Mouse (Mus musculus): Measurements from ENCODE around the gene Pik3c2b. TPM values are rescaled to one million over a fixed set of nuclear protein-coding genes. Genes with fewer than 3 reads are reported as not detected.

Gene Pik3c2b
- polyA plus RNA-seq, 1 experiment from 2014 or later = 1.00 TPM

DNA sequence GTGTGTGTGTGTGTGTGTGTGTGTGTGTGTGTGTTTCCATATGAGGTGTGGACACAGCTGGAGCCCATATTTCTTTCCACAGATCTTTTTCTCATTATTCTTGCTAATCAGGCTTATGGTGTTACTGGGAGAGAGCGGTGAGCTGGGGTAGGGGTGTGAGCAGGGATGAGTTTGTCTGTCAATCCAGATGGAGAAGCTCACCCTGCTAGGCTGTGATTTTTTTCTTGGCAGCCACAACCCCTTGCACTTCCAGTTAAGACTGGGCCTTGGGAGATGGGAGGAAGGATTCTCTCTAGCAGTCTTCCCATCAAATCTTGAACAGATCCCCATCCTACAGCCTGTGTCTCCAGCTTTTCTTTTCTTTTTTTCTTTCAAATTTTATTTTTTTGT, 32.9 kb downstream of the Pik3c2b start:
- Histone ChIP-seq H3K9me3 (ENCODE audit: low read length) (no peaks in the 10 kb centered on the region), H3K27me3 (ENCODE audit: insufficient read depth, low read length) (no peaks in the 10 kb centered on the region), H3K4me1 (ENCODE audit: insufficient read depth) (peaks cover 19% of the 10 kb centered on the region), H3K9ac (replicated peaks) (no peak overlapping the region), H3K4me3 (ENCODE audit: low read depth, low read length) (no peak overlapping the region), H3K36me3 (replicated peaks; ENCODE audit: insufficient read depth, low read length) (no peaks in the 10 kb centered on the region), H3K4me2 (ENCODE audit: low read depth, low read length) (no peak overlapping the region), H3K27ac (ENCODE audit: low read depth) (no peak overlapping the region)
- 89% methylated on average over 1 of the region's 1 CpGs for WGBS (ENCODE audit: insufficient replicate concordance)
- no peak for ATAC-seq
- no peak for TF ChIP-seq CTCF (IDR thresholded peaks at IDR 0.05; ENCODE audit: low read depth)
- no peak for DNase-seq

DNA sequence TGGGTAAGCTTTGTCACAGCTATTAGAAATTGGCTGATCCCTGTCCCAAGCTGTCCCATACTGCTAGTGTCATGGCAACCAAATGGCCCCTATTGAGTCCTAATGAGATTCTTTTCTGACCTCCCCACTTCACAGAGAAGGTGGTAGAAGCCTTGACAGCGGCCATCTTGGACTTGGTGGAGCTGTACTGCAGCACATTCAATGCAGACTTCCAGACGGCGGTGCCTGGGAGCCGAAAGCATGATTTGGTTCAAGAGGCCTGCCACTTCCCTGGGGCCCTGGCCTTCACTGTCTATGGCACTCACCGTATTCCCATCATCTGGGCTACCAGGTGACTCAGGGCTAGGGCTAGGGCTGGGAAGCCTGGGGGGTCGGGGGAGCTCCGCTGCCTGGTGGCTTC, 34.0 kb downstream of the Pik3c2b start:
- Histone ChIP-seq H3K9me3 (ENCODE audit: low read length) (no peaks in the 10 kb centered on the region), H3K27me3 (ENCODE audit: insufficient read depth, low read length) (no peaks in the 10 kb centered on the region), H3K9ac (replicated peaks) (no peak overlapping the region), H3K4me2 (ENCODE audit: low read depth, low read length) (no peak overlapping the region), H3K36me3 (replicated peaks; ENCODE audit: insufficient read depth, low read length) (no peaks in the 10 kb centered on the region), H3K27ac (ENCODE audit: low read depth) (no peak overlapping the region), H3K4me3 (ENCODE audit: low read depth, low read length) (no peak overlapping the region), H3K4me1 (ENCODE audit: insufficient read depth) (peaks cover 27% of the 10 kb centered on the region)
- DNase-seq (no peak), ATAC-seq (no peak)
- no peak for TF ChIP-seq EP300 (IDR thresholded peaks at IDR 0.05; ENCODE audit: low read depth)
- TF ChIP-seq CTCF (IDR thresholded peaks at IDR 0.05; ENCODE audit: low read depth) = no peak
- WGBS (ENCODE audit: insufficient replicate concordance) = 88% methylated on average over 7 of the region's 7 CpGs

DNA sequence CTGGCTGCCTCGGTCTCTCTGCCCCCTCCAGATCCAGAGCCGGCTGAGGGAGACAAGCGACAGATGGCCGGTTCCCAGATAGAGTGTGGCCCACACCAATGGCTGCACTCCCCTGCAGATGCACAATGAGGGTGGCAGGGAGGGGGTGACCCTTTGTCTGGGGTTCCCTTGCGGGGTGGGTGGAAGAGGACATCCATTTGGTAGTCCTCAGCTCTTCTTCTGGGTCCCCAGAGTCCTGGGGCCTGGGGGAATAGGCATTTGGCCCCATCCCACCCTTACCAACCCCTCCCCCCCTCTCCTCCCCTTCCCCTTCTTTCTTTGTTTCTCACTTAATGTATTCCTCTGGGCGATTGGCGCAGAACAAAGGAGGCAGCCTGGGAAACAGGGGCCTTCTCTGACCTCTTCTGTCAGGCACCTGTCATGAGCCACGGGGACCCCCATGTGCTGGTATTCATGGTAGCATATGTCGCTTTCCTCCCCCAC, 34.7 kb downstream of the Pik3c2b start:
- ATAC-seq (no peak), DNase-seq (no peak)
- Histone ChIP-seq H3K4me1 (ENCODE audit: insufficient read depth) (peaks cover 34% of the 10 kb centered on the region), H3K4me3 (ENCODE audit: low read depth, low read length) (no peak overlapping the region), H3K27me3 (ENCODE audit: insufficient read depth, low read length) (no peaks in the 10 kb centered on the region), H3K9me3 (ENCODE audit: low read length) (no peaks in the 10 kb centered on the region), H3K27ac (ENCODE audit: low read depth) (no peak overlapping the region), H3K4me2 (ENCODE audit: low read depth, low read length) (no peak overlapping the region), H3K36me3 (replicated peaks; ENCODE audit: insufficient read depth, low read length) (no peaks in the 10 kb centered on the region), H3K9ac (replicated peaks) (no peak overlapping the region)
- no peak for TF ChIP-seq CTCF (IDR thresholded peaks at IDR 0.05; ENCODE audit: low read depth)
- WGBS (ENCODE audit: insufficient replicate concordance) = 68% methylated on average over 9 of the region's 9 CpGs

DNA sequence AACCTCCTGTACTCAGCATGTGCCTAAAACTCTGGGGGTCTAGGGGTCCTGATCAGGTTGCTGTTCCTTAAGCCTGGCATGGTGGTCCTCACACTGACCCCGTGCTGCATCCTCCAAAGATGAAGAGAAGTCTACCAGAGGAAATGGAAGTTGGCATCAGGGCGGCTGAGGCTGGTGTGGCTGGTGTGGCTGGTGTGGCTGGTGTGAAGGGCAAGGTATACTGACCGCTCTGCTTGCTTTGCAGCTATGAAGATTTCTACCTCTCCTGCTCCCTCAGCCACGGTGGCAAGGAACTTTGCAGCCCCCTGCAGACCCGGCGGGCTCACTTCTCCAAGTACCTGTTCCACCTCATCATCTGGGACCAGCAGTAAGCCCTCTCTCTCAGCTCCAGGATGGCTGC, 35.2 kb downstream of the Pik3c2b start:
- H3K9me3 ChIP-seq (ENCODE audit: low read length) = no peaks in the 10 kb centered on the region
- H3K27me3 ChIP-seq (ENCODE audit: insufficient read depth, low read length) = no peaks in the 10 kb centered on the region
- no peak for ATAC-seq
- peaks cover 35% of the 10 kb centered on the region for H3K4me1 ChIP-seq (ENCODE audit: insufficient read depth)
- no peak overlapping the region for H3K9ac ChIP-seq (replicated peaks)
- H3K4me2 ChIP-seq (ENCODE audit: low read depth, low read length) = no peak overlapping the region
- H3K4me3 ChIP-seq (ENCODE audit: low read depth, low read length) = no peak overlapping the region
- H3K27ac ChIP-seq (ENCODE audit: low read depth) = no peak overlapping the region
- no peak for TF ChIP-seq CTCF (IDR thresholded peaks at IDR 0.05; ENCODE audit: low read depth)
- no peak for TF ChIP-seq EP300 (IDR thresholded peaks at IDR 0.05; ENCODE audit: low read depth)
- no peak for DNase-seq
- no peaks in the 10 kb centered on the region for H3K36me3 ChIP-seq (replicated peaks; ENCODE audit: insufficient read depth, low read length)
- WGBS (ENCODE audit: insufficient replicate concordance) = 86% methylated on average over 6 of the region's 6 CpGs

DNA sequence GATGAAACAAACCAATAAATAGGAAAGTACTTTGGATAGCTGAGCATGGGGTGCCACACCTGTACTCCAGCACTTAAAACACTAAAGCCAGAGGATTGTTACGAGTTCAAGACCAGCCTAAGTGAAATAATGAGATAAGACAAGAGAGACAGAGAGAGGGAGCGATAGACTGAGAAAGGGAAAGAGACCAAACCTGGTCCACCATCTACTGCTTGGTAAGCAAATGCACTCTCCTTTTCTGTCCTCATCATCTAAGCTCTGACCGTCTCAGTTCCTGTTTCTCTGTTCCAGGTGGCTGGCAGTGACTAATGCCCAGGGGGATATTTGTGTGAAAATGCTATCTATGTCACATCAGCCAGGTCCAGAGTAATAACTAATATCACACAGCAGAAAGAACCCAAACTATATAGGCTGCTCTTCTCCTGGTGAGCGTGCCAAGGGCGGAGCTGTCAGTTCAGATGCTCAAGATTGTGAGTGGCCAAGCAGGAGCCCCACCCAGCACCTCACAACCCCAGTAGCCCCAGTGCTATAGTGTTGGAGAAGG, 37.6 kb downstream of the Pik3c2b start:
- no peaks in the 10 kb centered on the region for H3K27me3 ChIP-seq (ENCODE audit: insufficient read depth, low read length)

DNA sequence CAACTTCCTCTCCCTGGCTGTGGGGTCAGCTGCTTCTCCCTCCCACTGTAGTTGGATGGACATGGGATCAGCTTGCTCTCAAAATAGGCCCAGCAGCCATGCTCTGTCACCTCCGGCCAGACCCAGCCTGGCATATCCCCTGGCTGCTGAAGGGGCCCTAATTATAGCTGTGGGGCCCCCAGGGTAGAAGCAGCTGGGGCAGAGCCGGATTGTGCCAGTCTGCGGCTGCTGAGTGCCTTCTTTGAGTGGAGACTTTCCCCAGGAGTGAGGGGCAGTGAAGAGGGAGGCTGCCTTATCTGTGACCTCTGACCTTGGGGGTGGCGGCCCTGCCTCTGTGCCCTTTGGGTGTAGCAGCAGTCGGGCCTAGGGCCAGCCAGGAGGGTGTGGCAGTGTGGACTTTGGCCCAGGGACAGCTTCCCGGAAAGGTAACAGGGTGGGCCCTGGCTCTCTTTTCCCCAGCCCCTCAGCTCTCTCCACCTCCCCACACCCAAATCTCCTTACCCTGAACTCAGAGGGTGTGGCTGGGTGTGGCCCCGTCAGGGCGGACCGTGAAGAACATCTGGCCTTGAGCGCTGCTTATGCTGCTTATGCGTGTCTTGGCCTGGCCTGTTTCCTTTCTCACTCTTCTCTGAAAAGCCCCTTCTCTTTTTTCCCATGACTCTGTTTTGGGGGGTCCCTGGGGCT, 38.6 kb downstream of the Pik3c2b start:
- Histone ChIP-seq H3K4me1 (ENCODE audit: insufficient read depth) (peaks cover 22% of the 10 kb centered on the region), H3K27ac (ENCODE audit: low read depth) (peak overlapping the region; percentile 87), H3K36me3 (replicated peaks; ENCODE audit: insufficient read depth, low read length) (no peaks in the 10 kb centered on the region), H3K9ac (replicated peaks) (peak overlapping the region; percentile 35), H3K27me3 (ENCODE audit: insufficient read depth, low read length) (no peaks in the 10 kb centered on the region), H3K4me3 (ENCODE audit: low read depth, low read length) (no peak overlapping the region), H3K9me3 (ENCODE audit: low read length) (no peaks in the 10 kb centered on the region), H3K4me2 (ENCODE audit: low read depth, low read length) (peak overlapping the region; percentile 57)
- peak; percentile 77 for ATAC-seq
- TF ChIP-seq EP300 (IDR thresholded peaks at IDR 0.05; ENCODE audit: low read depth) = no peak
- no peak for TF ChIP-seq CTCF (IDR thresholded peaks at IDR 0.05; ENCODE audit: low read depth)
- DNase-seq = peak; percentile 68
- 29% methylated on average over 11 of the region's 11 CpGs for WGBS (ENCODE audit: insufficient replicate concordance)

More for the DNA sequence above, 37.6 kb downstream of the Pik3c2b start:
- 61% methylated on average over 5 of the region's 5 CpGs for WGBS (ENCODE audit: insufficient replicate concordance)
- DNase-seq (peak; percentile 49), ATAC-seq (peak; percentile 65)
- Histone ChIP-seq H3K9me3 (ENCODE audit: low read length) (no peaks in the 10 kb centered on the region), H3K4me1 (ENCODE audit: insufficient read depth) (peaks cover 22% of the 10 kb centered on the region), H3K4me2 (ENCODE audit: low read depth, low read length) (peak overlapping the region; percentile 57; the same call in 1 of the 2 replicates), H3K4me3 (ENCODE audit: low read depth, low read length) (no peak overlapping the region), H3K9ac (replicated peaks) (no peak overlapping the region), H3K36me3 (replicated peaks; ENCODE audit: insufficient read depth, low read length) (no peaks in the 10 kb centered on the region), H3K27ac (ENCODE audit: low read depth) (peak overlapping the region; percentile 87)
- TF ChIP-seq EP300 (IDR thresholded peaks at IDR 0.05; ENCODE audit: low read depth) (no peak), CTCF (IDR thresholded peaks at IDR 0.05; ENCODE audit: low read depth) (no peak)

All from liver, postnatal 0 days (tissue).